Mouse (Mus musculus) adrenal gland, adult 2 months (tissue): Measurements from ENCODE around the gene Tas2r108. TPM values are rescaled to one million over a fixed set of nuclear protein-coding genes. Genes with fewer than 3 reads are reported as not detected.

Source experiments
- DNase-seq: peaks from one replicate; pipeline ENCODE4 v3.0.0; 2021
- long read RNA-seq: library from polyadenylated mRNA; stranded (forward); transcript quantifications from one replicate; pipeline ENCODE4 v2.0.0, GENCODE M21; 2021
- polyA plus RNA-seq: library from polyadenylated mRNA; depleted of rRNA; stranded (reverse); fragments of >200 nt; gene quantifications from 2 replicates; pipeline ENCODE4 v1.2.3, GENCODE M21; 2012; rRNA removed
- total RNA-seq, 2 experiments: library from RNA; stranded (reverse); gene quantifications; 2 replicates each; pipeline ENCODE4 v1.2.3; 2021

The Tas2r108 gene
- total RNA-seq, result not detected
- not detected in 2 replicates for polyA plus RNA-seq
- long read RNA-seq, result 0 reads

GRCm38 (mm10) chr6:40493229-40493628 lies at the start of gene Tas2r108:
Gene Tas2r108 (plus strand): TSS chr6:40493529.
- no peak for DNase-seq

GRCm38 (mm10) chr6:40448626-40449025 lies 44.7 kb upstream of the Tas2r108 start:
- no peak for DNase-seq

- DNase-seq, result no peak
Measured at GRCm38 (mm10) chr6:40454436-40455041, 38.8 kb upstream of the Tas2r108 start.

- DNase-seq, result no peak
Measured at GRCm38 (mm10) chr6:40465710-40466109, 27.6 kb upstream of the Tas2r108 start.

- DNase-seq, result peak; percentile 93
Measured at GRCm38 (mm10) chr6:40470916-40471719, 22.2 kb upstream of the Tas2r108 start, which contains the start of gene Ssbp1. Gene Ssbp1 (plus strand): TSS chr6:40471352.

- no peak for DNase-seq
Measured at GRCm38 (mm10) chr6:40471720-40472010, 21.7 kb upstream of the Tas2r108 start.

GRCm38 (mm10) chr6:40476132-40476531 lies 17.2 kb upstream of the Tas2r108 start:
- DNase-seq, result no peak

- no peak for DNase-seq
Measured at GRCm38 (mm10) chr6:40479705-40480104, 13.6 kb upstream of the Tas2r108 start.

- DNase-seq, result no peak
Measured at GRCm38 (mm10) chr6:40482318-40482717, 11.0 kb upstream of the Tas2r108 start.

GRCm38 (mm10) chr6:40490933-40491332 lies 2.4 kb upstream of the Tas2r108 start, which contains the start of gene Tas2r137:
Gene Tas2r137 (plus strand): TSS chr6:40491233.
- no peak for DNase-seq

- no peak for DNase-seq
Measured at GRCm38 (mm10) chr6:40519408-40519807, 26.1 kb downstream of the Tas2r108 start, which contains the start of gene Prss37. Gene Prss37 (minus strand): TSS chr6:40519508.

Other genes with a start within 250 kb of the Tas2r108 start
- 10 to 100 TPM; 27.5 to 41.7 TPM for gene Agk, start 168.4 kb upstream of the Tas2r108 start, total RNA-seq
- gene Agk, start 168.4 kb upstream of the Tas2r108 start, polyA plus RNA-seq, result 8.1 and 10.6 TPM in 2 replicates
- gene E330009J07Rik, start 57.4 kb upstream of the Tas2r108 start, total RNA-seq, result 10 to 100 TPM; 11.9 to 15.4 TPM
- gene E330009J07Rik, start 57.4 kb upstream of the Tas2r108 start, polyA plus RNA-seq, result 4.2 and 4.7 TPM in 2 replicates
- gene Wee2, start 54.4 kb upstream of the Tas2r108 start, total RNA-seq, result not detected
- not detected in 2 replicates for gene Wee2, start 54.4 kb upstream of the Tas2r108 start, polyA plus RNA-seq
- gene Ssbp1, start 22.2 kb upstream of the Tas2r108 start, total RNA-seq, result 10 to 100 TPM; 40.4 to 53.8 TPM
- 8.2 and 11.8 TPM in 2 replicates for gene Ssbp1, start 22.2 kb upstream of the Tas2r108 start, polyA plus RNA-seq
- under 1 TPM in 1 of 2 experiments, not detected in 1; 0.26 TPM for gene Tas2r137, start 2.3 kb upstream of the Tas2r108 start, total RNA-seq
- not detected in 2 replicates for gene Tas2r137, start 2.3 kb upstream of the Tas2r108 start, polyA plus RNA-seq
- not detected for gene Prss37, start 26.0 kb downstream of the Tas2r108 start, total RNA-seq
- not detected in 2 replicates for gene Prss37, start 26.0 kb downstream of the Tas2r108 start, polyA plus RNA-seq
- gene Olfr461, start 61.5 kb downstream of the Tas2r108 start, total RNA-seq, result not detected
- not detected in 2 replicates for gene Olfr461, start 61.5 kb downstream of the Tas2r108 start, polyA plus RNA-seq
- not detected for gene Olfr460, start 76.0 kb downstream of the Tas2r108 start, total RNA-seq
- not detected in 2 replicates for gene Olfr460, start 76.0 kb downstream of the Tas2r108 start, polyA plus RNA-seq
- 1 to 10 TPM in 1 of 2 experiments, under 1 TPM in 1; 0.92 to 2.9 TPM for gene Clec5a, start 92.3 kb downstream of the Tas2r108 start, total RNA-seq
- gene Clec5a, start 92.3 kb downstream of the Tas2r108 start, polyA plus RNA-seq, result 0.06 TPM in 1 of 2 replicates, not detected in the other
- gene Tas2r138, start 119.8 kb downstream of the Tas2r108 start, total RNA-seq, result not detected
- not detected in 2 replicates for gene Tas2r138, start 119.8 kb downstream of the Tas2r108 start, polyA plus RNA-seq
- 1 to 10 TPM in 1 of 2 experiments, under 1 TPM in 1; 0.31 to 1.9 TPM for gene Mgam, start 135.3 kb downstream of the Tas2r108 start, total RNA-seq
- gene Mgam, start 135.3 kb downstream of the Tas2r108 start, polyA plus RNA-seq, result 0.09 and 0.38 TPM in 2 replicates